Mouse (Mus musculus) kidney, adult 10 weeks (tissue): ENCODE data around the gene Sdr42e1. TPM values are rescaled to one million over a fixed set of nuclear protein-coding genes. Genes with fewer than 3 reads are reported as not detected.

Experiments used
- polyA plus RNA-seq: library from polyadenylated mRNA; stranded (reverse); fragments of 350-450 nt; fragmentation: Illumina TruSeq; extraction: RNeasy Lipid Tissue Mini Kit (QIAGEN cat#74804); gene quantifications from one replicate; pipeline ENCODE4 v1.2.3, GENCODE M21; 2014; ENCODE audit warnings: low read depth, low replicate concordance

Sdr42e1 gene
- polyA plus RNA-seq = 3.6 TPM

DNA sequence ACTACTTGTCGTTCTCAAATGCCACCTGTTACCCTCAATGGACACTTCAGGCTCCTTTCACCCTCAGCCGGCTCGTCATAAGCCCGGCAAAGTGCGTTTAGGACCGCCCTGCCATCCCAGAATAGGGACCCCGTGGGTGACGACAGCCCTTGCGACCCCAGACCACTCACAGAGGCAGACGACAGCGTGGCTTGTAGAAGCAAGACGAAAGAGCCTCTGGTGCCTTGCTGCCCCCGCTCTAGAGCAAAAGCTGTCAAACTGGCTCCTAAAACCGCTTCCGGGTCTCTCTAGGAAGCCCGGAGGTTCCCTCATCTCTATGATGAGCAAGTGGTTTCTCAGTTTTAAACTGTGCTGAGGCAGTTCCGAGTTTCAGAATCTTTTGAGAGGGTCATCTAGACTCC lies at the start of gene Sdr42e1:
Sdr42e1 (minus strand) TSS at position 260 of the 401 bp plus-strand sequence.

DNA sequence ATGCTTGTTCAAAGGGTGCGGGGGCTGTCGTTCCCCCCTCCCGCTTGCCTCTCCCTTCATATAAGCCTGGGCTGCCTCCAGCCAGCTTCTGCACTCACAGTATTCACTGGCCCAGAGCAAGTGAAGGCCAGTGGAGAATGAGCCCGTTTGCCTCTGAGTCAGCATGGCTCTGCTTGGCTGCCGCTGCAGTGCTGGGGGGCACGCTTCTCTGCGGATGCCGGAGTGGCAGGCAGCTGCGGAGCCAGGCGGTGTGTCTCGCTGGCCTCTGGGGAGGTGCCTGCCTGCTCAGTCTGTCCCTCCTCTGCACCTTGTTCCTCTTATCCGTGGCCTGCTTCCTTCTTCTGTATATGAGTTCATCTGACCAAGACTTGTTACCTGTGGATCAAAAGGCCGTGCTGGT lies 28.4 kb upstream of the Sdr42e1 start, which contains the start of gene Hsd17b2:
Hsd17b2 (plus strand) TSS at position 46 of the 400 bp plus-strand sequence.

Other genes starting within 250 kb of the Sdr42e1 start
- 2.0 TPM for gene Plcg2, start 175.4 kb downstream of the Sdr42e1 start, polyA plus RNA-seq
- 2.3 TPM for gene Hsd17b2, start 28.2 kb upstream of the Sdr42e1 start, polyA plus RNA-seq
- 29.8 TPM for gene Mphosph6, start 128.3 kb upstream of the Sdr42e1 start, polyA plus RNA-seq